11 mouse cellular contexts compared by ENCODE assay signal in genomic region chr10:56839545-56839944, GRCm38 (mm10).
DNase-seq lines count a peak whose midpoint lies in the region; ATAC-seq and TF ChIP-seq lines count a peak whose summit lies in the region.
"Had no signal": no experiment of that assay in that cellular context is flagged by ENCODE, and none has a peak within 500 bp of the region (broad histone marks: within the 10 kb centered on the region; RNA-seq: fewer than 3 reads in every experiment).

No protein-coding gene starts in this region.

- H3K27me3 ChIP-seq in hindbrain, embryonic 13.5 days, result no peaks in the 10 kb centered on the region
- H3K27me3 ChIP-seq in hindbrain, embryonic 10.5 days (ENCODE audit: insufficient read depth, poor library complexity, severe bottlenecking), result no peaks in the 10 kb centered on the region
- H3K27me3 ChIP-seq in forebrain, postnatal 0 days (ENCODE audit: insufficient read depth, low read length), result no peaks in the 10 kb centered on the region
- H3K27me3 ChIP-seq in limb, embryonic 14.5 days (ENCODE audit: control insufficient read depth, insufficient read depth, low read length), result no peaks in the 10 kb centered on the region
- H3K27me3 ChIP-seq: neural tube, embryonic 12.5 days; stomach, embryonic 15.5 days had no signal

- ATAC-seq in hindbrain, embryonic 13.5 days (ENCODE audit: low FRiP score), result peak; percentile 36; the same call in 1 of the 2 replicates
- ATAC-seq in forebrain, postnatal 0 days, result peak; percentile 83
- ATAC-seq in limb, embryonic 14.5 days (ENCODE audit: low FRiP score, low read depth), result 0 out of 2 replicates have a peak, but pooled peaks have one; percentile 34
- ATAC-seq in CD4-positive, CD25-positive, alpha-beta regulatory T cell, adult 4 months, result no peak

- TF ChIP-seq CTCF in forebrain, postnatal 0 days (IDR thresholded peaks at IDR 0.05; ENCODE audit: low read depth), result no peak
- TF ChIP-seq CTCF in gastrocnemius, adult 2 months (IDR thresholded peaks at IDR 0.05), result no peak

- no peak overlapping the region for H3K27ac ChIP-seq in hindbrain, embryonic 13.5 days
- H3K27ac ChIP-seq in hindbrain, embryonic 10.5 days, result no peak overlapping the region
- no peak overlapping the region for H3K27ac ChIP-seq in forebrain, postnatal 0 days (ENCODE audit: low read depth, low read length)
- H3K27ac ChIP-seq in limb, embryonic 14.5 days (replicated peaks; ENCODE audit: low read depth, low read length), result no peak overlapping the region
- no peak overlapping the region for H3K27ac ChIP-seq in gastrocnemius, adult 2 months
- H3K27ac ChIP-seq: neural tube, embryonic 12.5 days; stomach, embryonic 15.5 days had no signal

- H3K4me2 ChIP-seq in hindbrain, embryonic 13.5 days, result no peak overlapping the region
- H3K4me2 ChIP-seq in forebrain, postnatal 0 days (ENCODE audit: low read depth), result no peak overlapping the region
- H3K4me2 ChIP-seq in limb, embryonic 14.5 days (replicated peaks; ENCODE audit: low read depth, low read length, severe bottlenecking), result peak overlapping the region; percentile 20; the same call in 1 of the 2 replicates
- H3K4me2 ChIP-seq: neural tube, embryonic 12.5 days; stomach, embryonic 15.5 days had no signal

- no peaks in the 10 kb centered on the region for H3K9me3 ChIP-seq in hindbrain, embryonic 13.5 days
- H3K9me3 ChIP-seq in hindbrain, embryonic 10.5 days, result no peaks in the 10 kb centered on the region
- no peaks in the 10 kb centered on the region for H3K9me3 ChIP-seq in forebrain, postnatal 0 days (ENCODE audit: low read length)
- H3K9me3 ChIP-seq in limb, embryonic 14.5 days (ENCODE audit: control insufficient read depth, low read length), result no peaks in the 10 kb centered on the region
- H3K9me3 ChIP-seq: neural tube, embryonic 12.5 days; stomach, embryonic 15.5 days had no signal

- H3K36me3 ChIP-seq in hindbrain, embryonic 13.5 days, result no peaks in the 10 kb centered on the region
- H3K36me3 ChIP-seq in hindbrain, embryonic 10.5 days, result no peaks in the 10 kb centered on the region
- H3K36me3 ChIP-seq in forebrain, postnatal 0 days (ENCODE audit: insufficient read depth), result no peaks in the 10 kb centered on the region
- H3K36me3 ChIP-seq in limb, embryonic 14.5 days (ENCODE audit: control insufficient read depth, insufficient read depth, low read length), result no peaks in the 10 kb centered on the region
- H3K36me3 ChIP-seq: neural tube, embryonic 12.5 days; stomach, embryonic 15.5 days had no signal

- intact Hi-C loops in gastrocnemius, adult 2 months (cut with DNase I), result no loop called here

- 0 out of 2 replicates have a peak, but pooled peaks cover 5% of the 10 kb centered on the region for H3K4me1 ChIP-seq in hindbrain, embryonic 13.5 days (replicated peaks)
- H3K4me1 ChIP-seq in hindbrain, embryonic 10.5 days (replicated peaks), result peaks cover 20% of the 10 kb centered on the region
- H3K4me1 ChIP-seq in forebrain, postnatal 0 days (ENCODE audit: insufficient read depth), result no peaks in the 10 kb centered on the region
- peaks cover 20% of the 10 kb centered on the region for H3K4me1 ChIP-seq in limb, embryonic 14.5 days (ENCODE audit: control insufficient read depth, insufficient read depth, low read length)
- H3K4me1 ChIP-seq: neural tube, embryonic 12.5 days; stomach, embryonic 15.5 days had no signal

- H3K4me3 ChIP-seq in hindbrain, embryonic 13.5 days, result no peak overlapping the region
- H3K4me3 ChIP-seq in hindbrain, embryonic 10.5 days, result no peak overlapping the region
- no peak overlapping the region for H3K4me3 ChIP-seq in forebrain, postnatal 0 days (ENCODE audit: low read depth, low read length)
- H3K4me3 ChIP-seq in limb, embryonic 14.5 days (replicated peaks; ENCODE audit: low read length), result no peak overlapping the region
- no peak overlapping the region for H3K4me3 ChIP-seq in gastrocnemius, adult 2 months
- H3K4me3 ChIP-seq: neural tube, embryonic 12.5 days; stomach, embryonic 15.5 days had no signal

- WGBS in hindbrain, embryonic 13.5 days, result 39% methylated on average over 2 of the region's 2 CpGs
- WGBS in hindbrain, embryonic 10.5 days, result 52% methylated on average over 2 of the region's 2 CpGs
- WGBS in forebrain, postnatal 0 days, result 20% methylated on average over 2 of the region's 2 CpGs
- 25% methylated on average over 2 of the region's 2 CpGs for WGBS in limb, embryonic 14.5 days

- TF ChIP-seq POLR2A in limb, embryonic 14.5 days (IDR thresholded peaks at IDR 0.05; ENCODE audit: borderline replicate concordance, extremely low read depth, insufficient read depth, insufficient read length), result no peak

- no peak overlapping the region for H3K9ac ChIP-seq in hindbrain, embryonic 13.5 days
- no peak overlapping the region for H3K9ac ChIP-seq in forebrain, postnatal 0 days
- no peak overlapping the region for H3K9ac ChIP-seq in limb, embryonic 14.5 days (ENCODE audit: low read depth, low read length, severe bottlenecking)
- H3K9ac ChIP-seq: neural tube, embryonic 12.5 days; stomach, embryonic 15.5 days had no signal

- no peak for DNase-seq in hindbrain, embryonic 10.5 days (ENCODE audit: low spot score)
- DNase-seq in cerebellum, adult 18-20 months, result peak; percentile 44 to 53
- peak; percentile 19 for DNase-seq in forebrain, postnatal 0 days
- DNase-seq in limb, embryonic 14.5 days (ENCODE audit: low spot score), result no peak
- no peak for DNase-seq in retina, postnatal 1 day
- DNase-seq in gastrocnemius, adult 2 months, result no peak
- DNase-seq: lung, postnatal 10 days had no signal

Comparison
In these comparisons a context has a peak if more than half of its experiments do, and no peak if none do; other contexts are left out.
1. DNase-seq: peak in cerebellum, adult 18-20 months (2 of 2) and forebrain, postnatal 0 days (single experiment); none in hindbrain, embryonic 10.5 days (single experiment), limb, embryonic 14.5 days (single experiment), retina, postnatal 1 day (single experiment) and gastrocnemius, adult 2 months (single experiment).